Comparison of ENCODE assay signal across 7 mouse cellular contexts in genomic region chr3:133091664-133092273, GRCm38 (mm10). TPM values are rescaled to one million over a fixed set of nuclear protein-coding genes. Genes with fewer than 3 reads are reported as not detected.
A peak's percentile ranks its signal among the peaks of the same experiment; 100 is the strongest.
DNase-seq lines count a peak whose midpoint lies in the region; ATAC-seq lines count a peak whose summit lies in the region.

Gene Ints12 (plus strand): TSS chr3:133091840.
Gene Gstcd (minus strand): TSS chr3:133092033.

- DNase-seq in adrenal gland, postnatal 14 days: peak; percentile 94
- peak; percentile 97 for DNase-seq in embryonic facial prominence, embryonic 11.5 days (ENCODE audit: low spot score)
- peak; percentile 88 for DNase-seq in kidney, adult 11 months
- DNase-seq in limb, embryonic 10.5 days (ENCODE audit: low spot score): peak; percentile 96
- DNase-seq in spleen, adult 12 weeks (ENCODE audit: low spot score): peak; percentile 87

- WGBS in embryonic facial prominence, embryonic 11.5 days: under 1% methylated on average over 53 of the region's 53 CpGs
- WGBS in limb, embryonic 10.5 days: under 1% methylated on average over 53 of the region's 53 CpGs
- under 1% methylated on average over 51 of the region's 53 CpGs for WGBS in midbrain, embryonic 13.5 days

- H3K27me3 ChIP-seq in embryonic facial prominence, embryonic 11.5 days (ENCODE audit: control insufficient read depth, insufficient read depth, low read length): no peaks in the 10 kb centered on the region
- H3K27me3 ChIP-seq in limb, embryonic 10.5 days (ENCODE audit: low read depth, poor library complexity, severe bottlenecking): no peaks in the 10 kb centered on the region
- H3K27me3 ChIP-seq in midbrain, embryonic 13.5 days: no peaks in the 10 kb centered on the region

- H3K27ac ChIP-seq in embryonic facial prominence, embryonic 11.5 days (replicated peaks; ENCODE audit: low read depth, low read length): peak within 1 kb of the TSS; percentile 100
- H3K27ac ChIP-seq in limb, embryonic 10.5 days: peak within 1 kb of the TSS; percentile 99
- peak within 1 kb of the TSS; percentile 98 for H3K27ac ChIP-seq in midbrain, embryonic 13.5 days

- no peaks in the 10 kb centered on the region for H3K4me1 ChIP-seq in embryonic facial prominence, embryonic 11.5 days (ENCODE audit: control insufficient read depth, insufficient read depth, low read length)
- peaks cover 18% of the 10 kb centered on the region for H3K4me1 ChIP-seq in limb, embryonic 10.5 days
- H3K4me1 ChIP-seq in midbrain, embryonic 13.5 days (replicated peaks): peaks cover 42% of the 10 kb centered on the region

- H3K4me2 ChIP-seq in embryonic facial prominence, embryonic 11.5 days (ENCODE audit: low read depth, low read length): peak within 1 kb of the TSS; percentile 68
- peak within 1 kb of the TSS; percentile 73 for H3K4me2 ChIP-seq in midbrain, embryonic 13.5 days (replicated peaks)

- H3K9me3 ChIP-seq in embryonic facial prominence, embryonic 11.5 days (replicated peaks; ENCODE audit: control insufficient read depth, low read length): no peaks in the 10 kb centered on the region
- H3K9me3 ChIP-seq in limb, embryonic 10.5 days (replicated peaks): no peaks in the 10 kb centered on the region
- H3K9me3 ChIP-seq in midbrain, embryonic 13.5 days: no peaks in the 10 kb centered on the region

- ATAC-seq in embryonic facial prominence, embryonic 11.5 days (replicated peaks; ENCODE audit: insufficient number of reproducible peaks, low FRiP score, low TSS enrichment, low read depth): peak; percentile 97
- peak; percentile 75 for ATAC-seq in granulocyte monocyte progenitor cell, adult 5-6 weeks (replicated peaks; ENCODE audit: poor library complexity, severe bottlenecking)
- ATAC-seq in midbrain, embryonic 13.5 days: peak; percentile 98

- peak within 1 kb of the TSS; percentile 89 for H3K4me3 ChIP-seq in embryonic facial prominence, embryonic 11.5 days (ENCODE audit: low read depth, low read length)
- peak within 1 kb of the TSS; percentile 88 for H3K4me3 ChIP-seq in limb, embryonic 10.5 days
- peak within 1 kb of the TSS; percentile 89 for H3K4me3 ChIP-seq in midbrain, embryonic 13.5 days (replicated peaks)

- H3K9ac ChIP-seq in embryonic facial prominence, embryonic 11.5 days (replicated peaks; ENCODE audit: low read length): peak within 1 kb of the TSS; percentile 99
- peak within 1 kb of the TSS; percentile 96 for H3K9ac ChIP-seq in midbrain, embryonic 13.5 days (replicated peaks)

- no peaks in the 10 kb centered on the region for H3K36me3 ChIP-seq in embryonic facial prominence, embryonic 11.5 days (replicated peaks; ENCODE audit: control insufficient read depth, insufficient read depth, low read depth, low read length)
- peaks cover 7% of the 10 kb centered on the region for H3K36me3 ChIP-seq in limb, embryonic 10.5 days
- peaks cover 2% of the 10 kb centered on the region; the same call in 1 of the 2 replicates for H3K36me3 ChIP-seq in midbrain, embryonic 13.5 days

RNA-seq across cellular contexts. Expression of gene Ints12, which starts in this region (rescaled TPM):
- total RNA-seq in adrenal gland, postnatal 14 days (2021): 10.2 and 10.9 TPM in 2 replicates
- polyA plus RNA-seq in embryonic facial prominence, embryonic 11.5 days (2014; fragmentation: Nextera tagmentation; extraction: Ambion mirVana): 30.8 and 33.6 TPM in 2 replicates
- total RNA-seq in granulocyte monocyte progenitor cell, adult 5-6 weeks (2014; fragmentation: Nextera tagmentation): 20.7 and 32.7 TPM in 2 replicates
- 15.8 and 16.3 TPM in 2 replicates for total RNA-seq in granulocyte monocyte progenitor cell, adult 5-6 weeks (2017)
- 22.1 and 24.1 TPM in 2 replicates for polyA plus RNA-seq in limb, embryonic 10.5 days (2016; fragmentation: Nextera tagmentation; extraction: Ambion mirVana)
- polyA plus RNA-seq in midbrain, embryonic 13.5 days (2015; fragmentation: Nextera tagmentation; extraction: Ambion mirVana): 25.5 and 26.2 TPM in 2 replicates

RNA-seq across cellular contexts. Expression of gene Gstcd, which starts in this region (rescaled TPM):
- total RNA-seq in adrenal gland, postnatal 14 days (2021): 12.6 and 13.9 TPM in 2 replicates
- polyA plus RNA-seq in embryonic facial prominence, embryonic 11.5 days (2014; fragmentation: Nextera tagmentation; extraction: Ambion mirVana): 9.3 and 10.5 TPM in 2 replicates
- total RNA-seq in granulocyte monocyte progenitor cell, adult 5-6 weeks (2014; fragmentation: Nextera tagmentation): 21.6 and 33.1 TPM in 2 replicates
- 17.5 and 18.7 TPM in 2 replicates for total RNA-seq in granulocyte monocyte progenitor cell, adult 5-6 weeks (2017)
- polyA plus RNA-seq in limb, embryonic 10.5 days (2016; fragmentation: Nextera tagmentation; extraction: Ambion mirVana): 10.1 and 10.9 TPM in 2 replicates
- polyA plus RNA-seq in midbrain, embryonic 13.5 days (2015; fragmentation: Nextera tagmentation; extraction: Ambion mirVana): 5.2 and 5.6 TPM in 2 replicates

Comparison
In these comparisons a context has a peak if more than half of its experiments do, and no peak if none do; other contexts are left out.
1. Peak in every context shown above with its lines: DNase-seq, ATAC-seq, H3K4me3 ChIP-seq and H3K27ac ChIP-seq.